Mouse (Mus musculus) urinary bladder, postnatal 4 days (tissue): ENCODE data around the gene Pla1a.

Experiments
- DNase-seq, 2 experiments: peaks; one replicate each; pipeline ENCODE4 v3.0.0; 2021 to 2022; ENCODE audit warnings: low spot score in 2 of 2

Gene Pla1a

DNA sequence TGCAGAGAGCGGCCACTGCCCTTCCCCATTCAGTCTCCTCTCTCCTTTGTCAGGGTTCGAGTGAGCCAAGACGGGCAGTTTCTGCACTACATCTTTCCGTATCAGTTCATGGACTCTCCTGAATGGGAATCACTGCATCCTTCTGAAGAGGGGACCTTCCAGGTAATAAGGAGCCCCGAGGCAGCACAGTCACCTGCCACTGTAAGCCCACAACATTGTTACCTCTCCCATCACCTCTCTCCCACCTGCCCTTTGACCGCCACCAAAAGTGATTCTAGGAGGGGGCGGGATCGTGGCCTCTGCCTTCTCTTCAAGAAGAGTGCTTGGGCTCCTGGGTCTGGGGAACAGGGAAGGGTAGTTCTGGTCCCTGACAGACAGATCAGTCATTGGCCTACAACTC is 63.5 kb downstream of the Pla1a start:
- DNase-seq = no peak

DNA sequence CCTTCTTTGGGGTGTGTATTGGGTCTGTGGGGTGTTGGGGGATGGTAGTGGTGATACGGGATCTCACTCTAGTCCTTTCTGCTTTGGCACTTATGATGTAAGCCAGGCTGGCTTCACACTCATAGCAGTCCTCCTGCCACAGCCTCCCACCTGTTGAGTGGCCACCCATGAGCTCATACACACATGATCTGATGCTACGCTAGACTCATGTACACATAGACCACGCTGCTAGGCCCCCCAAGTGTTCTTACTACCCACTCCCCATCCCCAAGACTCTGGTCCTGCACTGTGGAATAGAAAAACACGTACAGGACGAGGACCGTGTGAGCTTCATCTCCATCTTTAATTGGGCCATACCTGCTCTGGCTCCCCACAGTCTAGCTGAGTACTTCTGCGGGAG is 63.9 kb downstream of the Pla1a start:
- no peak for DNase-seq

DNA sequence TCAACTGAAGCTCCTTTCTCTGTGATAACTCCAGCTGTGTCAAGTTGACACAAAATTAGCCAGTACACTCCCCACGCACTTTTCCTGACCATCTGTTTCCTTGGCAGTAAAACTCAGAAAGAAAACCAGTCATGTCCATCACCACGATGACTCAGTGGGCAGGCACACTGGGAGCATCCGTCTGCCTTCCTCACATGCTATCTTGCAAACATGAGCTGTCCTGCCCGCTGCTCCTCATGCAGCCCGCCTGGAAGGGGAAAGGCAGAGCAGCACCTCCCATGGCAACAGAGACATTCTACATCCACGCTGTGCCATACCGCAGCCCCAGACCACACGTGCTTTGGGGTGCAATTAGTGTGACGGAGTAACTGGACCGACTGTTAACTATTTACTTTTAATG is 64.6 kb downstream of the Pla1a start:
- DNase-seq = no peak

DNA sequence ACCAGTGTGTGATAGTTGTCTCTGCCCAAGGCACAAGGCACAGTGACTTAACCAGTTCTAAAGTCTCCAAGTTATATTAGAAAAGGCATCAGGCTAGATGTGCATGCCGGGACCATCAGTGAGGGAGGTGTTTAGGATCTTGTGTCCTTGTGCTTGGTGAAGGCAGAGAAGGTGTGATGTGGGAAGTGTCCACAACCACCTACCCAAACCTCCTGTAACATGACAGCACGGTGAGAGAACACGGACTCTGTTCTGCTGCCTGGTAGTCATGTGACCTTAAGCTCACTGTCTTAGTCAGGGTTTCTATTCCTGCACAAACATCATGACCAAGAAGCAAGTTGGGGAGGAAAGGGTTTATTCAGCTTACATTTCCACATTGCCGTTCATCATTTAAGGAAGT is 66.7 kb downstream of the Pla1a start:
- DNase-seq = no peak

DNA sequence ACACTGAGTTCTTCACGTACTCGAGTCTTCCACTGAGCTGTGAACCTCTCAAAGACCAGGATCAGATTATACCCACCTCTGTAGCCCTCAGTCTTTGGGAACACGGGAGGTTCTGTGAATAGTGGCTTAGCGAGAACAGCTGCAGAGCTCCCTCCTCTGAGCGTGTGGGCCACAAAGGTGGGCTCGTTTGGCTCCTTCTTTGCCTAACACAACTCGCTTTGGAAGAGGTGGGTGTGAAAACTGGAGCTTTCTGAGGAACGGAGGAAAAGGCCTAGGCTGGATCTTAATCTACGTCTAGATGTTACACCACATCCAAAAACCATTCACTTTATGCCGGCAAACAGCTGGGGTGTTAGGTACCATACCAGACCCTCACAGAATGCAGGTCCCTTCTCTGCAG is 67.6 kb downstream of the Pla1a start:
- DNase-seq = no peak

DNA sequence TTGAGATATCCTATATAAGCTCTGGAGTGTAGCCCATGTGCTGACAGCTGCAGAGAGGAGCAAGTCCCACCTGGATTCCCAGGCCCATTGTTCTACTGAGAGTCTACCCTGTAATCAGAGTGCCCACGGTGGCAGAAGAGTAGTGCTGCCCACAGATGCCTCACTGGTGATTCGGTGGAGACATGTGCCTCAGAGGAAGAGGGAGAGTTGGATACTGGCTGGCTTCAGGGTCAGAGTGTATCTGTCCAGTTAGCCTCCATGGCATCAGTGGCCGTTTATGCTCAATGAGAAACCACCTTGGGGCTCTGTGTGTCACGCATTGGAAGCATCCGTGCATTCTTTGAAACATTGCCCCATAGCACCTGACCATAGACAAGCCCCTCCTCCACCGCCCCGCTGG is 69.3 kb downstream of the Pla1a start:
- DNase-seq = no peak

DNA sequence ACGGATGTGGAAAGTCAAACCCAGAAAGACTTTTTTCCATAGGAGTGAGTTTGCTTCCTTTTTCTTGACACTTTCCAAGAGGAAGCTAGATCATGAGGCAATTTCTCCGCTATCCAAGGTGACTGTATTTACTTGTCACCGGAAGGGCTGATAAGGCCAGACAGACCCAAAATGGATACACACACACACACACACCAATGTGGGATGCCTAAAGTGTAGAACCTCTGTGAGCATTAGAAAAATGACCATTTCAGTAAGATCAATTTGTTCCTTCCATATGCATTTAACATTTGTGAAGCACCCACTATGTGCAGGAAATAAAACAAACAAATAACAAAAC is 69.7 kb downstream of the Pla1a start:
- DNase-seq = no peak

DNA sequence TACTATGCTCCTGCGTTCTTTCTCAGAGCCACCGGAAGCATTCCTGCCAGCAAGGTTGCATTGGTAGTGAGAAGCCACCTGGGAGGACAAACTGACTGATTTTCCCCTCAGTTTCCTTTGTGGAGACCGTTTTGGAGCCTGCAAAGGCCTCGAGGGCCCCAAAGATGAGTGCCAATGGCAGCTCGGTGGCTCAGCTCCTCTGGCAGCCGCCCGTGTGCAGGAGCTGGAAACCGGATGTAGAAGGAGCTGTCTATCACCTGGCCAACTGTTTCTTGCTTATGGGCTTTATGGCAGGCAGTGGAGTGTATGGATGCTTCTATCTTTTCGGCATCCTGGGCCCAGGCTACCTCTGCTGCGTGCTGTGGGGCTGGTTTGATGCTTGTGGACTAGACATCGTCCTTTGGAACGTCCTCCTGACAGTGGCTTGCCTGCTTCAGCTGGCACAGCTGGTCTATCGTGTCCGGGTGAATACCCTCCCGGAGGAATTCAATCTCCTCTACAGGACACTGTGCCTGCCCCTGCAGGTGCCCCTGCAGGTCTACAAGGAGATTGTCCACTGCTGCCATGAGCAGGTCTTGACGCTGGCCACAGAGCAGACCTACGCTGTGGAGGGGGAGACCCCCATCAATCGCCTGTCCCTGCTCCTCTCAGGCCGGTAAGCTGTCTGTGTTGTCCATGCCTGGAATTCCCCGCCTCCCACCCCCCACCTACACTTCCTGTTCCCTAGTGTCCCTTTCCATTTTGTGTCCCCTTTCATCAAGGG is 70.3 kb downstream of the Pla1a start:
- DNase-seq = no peak

DNA sequence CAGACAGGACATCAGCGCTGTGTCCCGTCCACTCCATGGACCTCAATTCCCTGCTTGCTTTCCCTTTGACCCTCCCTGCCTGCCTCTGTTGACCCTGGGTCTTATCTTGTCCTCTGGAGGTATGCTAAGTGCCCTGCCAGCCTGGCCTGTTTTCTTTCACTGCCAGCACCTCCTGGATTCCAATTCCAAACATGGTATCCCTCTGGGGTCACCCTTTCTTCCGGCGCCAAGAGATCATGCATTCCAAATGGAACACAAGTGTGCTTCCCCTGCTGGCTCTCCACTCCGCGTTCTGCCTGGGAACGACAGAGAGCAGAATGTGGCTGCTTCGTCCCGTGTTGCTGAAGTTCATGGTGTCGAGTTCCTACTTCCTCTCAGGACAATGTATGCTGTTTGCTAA is 71.0 kb downstream of the Pla1a start, which contains the start of gene Popdc2:
Gene Popdc2 (plus strand): TSS at position 277 of the 400 bp plus-strand sequence.
- no peak for DNase-seq

DNA sequence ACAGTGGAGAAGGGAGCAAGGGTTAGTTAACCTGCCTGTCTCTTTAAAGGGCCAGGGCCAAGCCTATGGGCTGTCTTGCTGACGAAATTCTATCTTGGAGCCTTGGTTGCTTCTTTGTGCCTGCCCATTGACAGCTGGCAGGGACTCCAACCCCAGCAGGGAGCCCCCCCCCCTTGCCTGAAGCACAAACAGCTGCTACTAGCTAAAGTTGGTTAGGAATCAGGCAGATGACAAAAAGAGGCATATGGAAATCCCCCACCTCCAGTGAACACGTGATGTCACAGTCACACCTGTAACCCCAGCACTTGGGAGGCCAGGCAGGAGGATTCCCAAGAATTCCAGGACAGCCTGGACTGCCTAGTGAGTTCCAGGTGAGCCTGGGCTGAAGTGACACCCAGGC is 72.6 kb downstream of the Pla1a start:
- DNase-seq = no peak

DNA sequence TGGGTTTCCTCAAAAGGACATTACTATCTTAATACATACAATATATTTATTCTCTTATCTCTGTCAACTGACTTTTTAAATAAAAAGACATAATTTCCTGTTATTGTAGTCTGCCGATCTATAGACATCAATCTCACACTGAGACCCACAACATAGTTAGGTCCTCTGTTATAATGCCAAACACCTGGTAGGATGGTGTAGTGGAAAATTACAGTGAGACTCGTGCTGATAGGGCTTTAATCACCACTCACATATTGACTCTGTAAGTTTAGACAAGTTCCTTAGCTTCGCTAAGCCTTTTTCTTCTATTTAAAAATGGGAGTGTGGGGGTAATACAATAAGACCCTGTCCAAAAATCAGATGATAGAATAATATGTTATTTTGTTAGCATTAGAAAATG is 73.1 kb downstream of the Pla1a start:
- no peak for DNase-seq

DNA sequence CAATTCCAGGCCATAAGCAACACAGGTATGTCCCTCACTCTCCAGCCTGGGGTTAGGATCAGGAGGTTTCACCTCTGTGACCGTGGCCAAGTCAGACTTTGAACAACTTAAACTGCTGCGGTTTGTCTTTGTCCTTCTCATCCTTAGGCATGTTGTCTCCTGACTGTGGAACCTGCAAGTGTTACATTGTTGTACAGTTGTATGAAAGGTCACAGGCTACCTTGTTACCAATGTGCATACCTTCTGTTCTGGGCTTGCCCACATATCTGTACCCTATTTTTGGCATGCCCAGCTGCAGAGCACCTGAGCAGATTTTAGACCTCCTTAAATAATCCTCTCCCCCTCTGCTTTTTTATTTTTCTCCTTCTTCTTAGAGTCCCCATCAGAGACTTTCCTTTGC is 73.7 kb downstream of the Pla1a start:
- no peak for DNase-seq

DNA sequence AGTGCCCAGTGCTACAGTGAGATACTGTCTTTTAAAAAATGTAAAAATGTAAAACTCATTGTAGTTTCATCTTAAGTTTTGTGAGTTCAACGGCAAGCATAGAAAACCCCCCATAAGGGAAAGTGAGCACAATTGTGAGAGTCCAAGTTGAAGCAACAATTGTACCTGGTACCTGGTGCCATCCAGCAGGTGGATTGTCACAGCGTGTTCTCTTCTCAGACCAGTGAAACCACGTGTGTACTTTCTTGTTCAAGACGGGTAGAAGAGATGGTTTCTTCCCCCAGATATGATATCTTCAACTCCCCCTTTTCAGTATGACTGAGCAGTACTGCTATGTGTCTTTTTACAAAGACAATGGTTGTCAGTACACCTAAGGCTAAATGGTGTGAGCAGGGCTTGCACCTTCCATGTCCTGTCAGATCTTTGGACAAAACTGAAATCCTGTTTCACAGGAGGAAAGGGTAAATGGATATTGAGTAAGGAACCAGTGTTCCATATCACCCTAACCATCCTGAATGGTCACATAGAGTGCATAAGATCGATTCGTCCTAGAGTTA is 74.6 kb downstream of the Pla1a start:
- no peak for DNase-seq

DNA sequence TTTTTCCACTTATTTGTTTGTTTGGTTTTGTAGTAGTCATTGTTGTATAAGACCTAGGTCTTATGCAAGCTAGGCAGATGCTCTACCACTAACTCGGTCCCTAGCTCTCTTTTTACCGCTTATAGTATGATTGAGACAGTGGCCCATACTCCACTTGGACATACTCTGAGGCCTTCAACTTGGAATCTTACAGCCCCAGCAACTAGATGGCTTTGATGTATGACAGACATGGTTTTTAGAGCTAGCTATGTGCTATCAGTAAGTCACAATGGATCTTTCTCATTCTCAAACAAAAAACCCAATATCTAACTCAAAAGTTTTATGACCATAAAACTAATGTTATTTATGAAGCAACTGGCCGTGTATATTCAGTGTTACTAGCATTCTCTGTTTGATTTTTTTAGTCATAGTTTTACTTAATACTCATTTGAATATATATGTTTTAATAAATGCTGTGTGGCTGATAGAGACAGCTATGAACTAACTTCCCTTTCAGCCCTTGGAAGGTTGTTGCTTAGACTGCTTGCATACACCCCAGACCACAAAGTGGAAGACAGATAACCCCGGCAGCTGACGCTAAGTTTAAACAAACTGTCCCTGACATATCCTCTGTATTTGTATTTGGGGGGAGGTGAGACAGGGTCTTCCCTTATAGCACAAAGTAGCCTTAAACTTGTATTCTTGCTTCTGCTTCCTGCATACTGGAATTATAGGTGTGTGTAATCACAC is 78.6 kb downstream of the Pla1a start:
- DNase-seq = no peak

DNA sequence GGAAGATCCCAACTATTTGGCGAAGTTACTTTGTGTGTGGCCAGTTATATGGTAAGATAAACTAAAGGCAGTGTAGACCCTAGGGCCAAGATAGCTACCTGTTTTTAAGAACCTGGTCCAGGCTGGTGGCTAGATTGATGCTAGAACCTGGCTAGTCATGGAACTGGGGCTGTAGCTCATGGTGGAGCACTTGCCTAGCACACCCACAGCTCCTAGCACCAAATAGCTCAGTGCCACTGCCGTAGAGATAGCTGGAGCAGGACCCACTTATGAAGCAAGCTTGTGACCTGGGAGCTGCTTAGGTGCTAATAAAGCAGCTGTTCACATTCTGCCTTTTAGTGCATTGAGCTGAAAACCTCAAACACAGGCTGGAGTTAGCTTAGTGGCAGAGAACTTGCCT is 79.3 kb downstream of the Pla1a start:
- no peak for DNase-seq

DNA sequence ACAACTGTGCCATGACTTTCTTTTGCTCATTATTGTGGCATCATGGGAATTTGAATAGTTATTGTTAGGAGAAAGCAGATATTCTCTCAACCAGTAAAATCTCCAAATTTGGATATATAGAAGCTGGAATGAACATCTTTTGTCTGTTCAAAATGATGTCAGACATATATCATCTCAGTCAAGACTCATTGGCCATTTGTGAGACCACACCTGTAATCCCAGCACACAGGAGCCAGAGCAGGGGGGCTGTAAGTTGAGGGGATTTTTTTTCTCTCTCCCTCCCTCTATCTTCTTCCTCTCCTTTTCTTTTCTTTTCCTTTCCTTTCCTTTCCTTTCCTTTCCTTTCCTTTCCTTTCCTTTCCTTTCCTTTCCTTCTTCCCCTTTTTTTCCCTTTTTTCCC is 80.1 kb downstream of the Pla1a start:
- no peak for DNase-seq

DNA sequence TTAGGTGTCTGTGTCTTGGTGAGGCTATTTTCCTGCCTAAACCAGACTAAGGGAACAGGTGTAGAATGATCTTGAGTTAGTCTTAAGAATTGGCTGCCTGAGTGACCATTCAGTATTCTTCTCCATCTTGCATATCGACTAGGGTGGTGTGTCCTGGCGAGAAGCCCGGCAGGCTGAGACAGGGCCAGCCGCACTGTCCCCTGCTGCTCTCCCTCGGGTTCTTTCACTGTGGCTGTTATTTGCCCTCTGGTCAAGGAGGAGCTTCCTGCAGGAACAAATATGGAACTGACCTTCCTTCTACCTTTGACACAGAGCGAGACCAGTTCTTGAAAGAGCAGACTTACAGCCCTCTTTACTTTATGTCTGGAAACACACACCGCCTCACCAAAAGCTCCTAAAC is 80.9 kb downstream of the Pla1a start:
- no peak for DNase-seq

DNA sequence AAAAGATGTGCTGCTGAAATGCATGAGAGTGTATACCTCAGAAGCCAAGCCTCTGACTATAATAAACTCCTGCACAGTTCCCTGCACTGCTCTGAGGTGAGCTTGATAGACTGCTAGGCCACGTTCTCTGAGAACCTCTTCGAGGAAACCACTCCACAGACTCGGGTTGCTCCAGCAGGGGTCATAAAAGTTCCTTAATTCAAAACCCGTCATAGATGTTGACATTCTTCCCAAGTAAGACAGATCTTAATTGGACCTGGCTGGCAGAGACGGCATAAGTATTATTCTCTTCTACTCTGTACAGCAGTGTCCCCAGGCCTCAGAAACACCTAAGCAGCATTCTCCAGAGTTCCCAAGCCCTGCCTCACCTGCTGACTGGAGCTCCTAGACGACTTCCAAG is 82.0 kb downstream of the Pla1a start:
- DNase-seq = no peak

DNA sequence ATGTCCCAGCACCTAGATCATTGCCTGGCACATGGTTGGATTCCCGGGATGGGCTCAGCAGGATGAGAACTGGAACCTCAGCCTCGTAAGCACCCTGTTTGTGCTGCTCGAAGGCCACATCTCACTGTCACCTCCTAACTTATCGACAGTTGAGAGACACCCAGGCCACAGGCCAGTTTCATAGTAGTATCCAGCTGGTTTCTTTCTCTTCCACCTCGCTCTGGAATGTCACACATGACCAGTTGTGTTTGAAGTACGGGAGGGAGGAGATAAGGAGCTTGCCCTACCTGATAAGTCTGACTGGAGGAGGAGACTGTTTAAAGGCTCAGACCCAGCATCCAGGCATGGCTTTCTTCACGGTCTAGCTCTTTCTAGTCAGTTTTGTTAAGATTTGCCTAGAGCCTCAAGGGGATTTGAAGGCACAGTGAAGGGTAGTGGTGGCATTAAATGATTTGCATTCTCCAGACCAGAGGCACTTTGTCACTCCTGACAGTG is 82.5 kb downstream of the Pla1a start:
- no peak for DNase-seq

DNA sequence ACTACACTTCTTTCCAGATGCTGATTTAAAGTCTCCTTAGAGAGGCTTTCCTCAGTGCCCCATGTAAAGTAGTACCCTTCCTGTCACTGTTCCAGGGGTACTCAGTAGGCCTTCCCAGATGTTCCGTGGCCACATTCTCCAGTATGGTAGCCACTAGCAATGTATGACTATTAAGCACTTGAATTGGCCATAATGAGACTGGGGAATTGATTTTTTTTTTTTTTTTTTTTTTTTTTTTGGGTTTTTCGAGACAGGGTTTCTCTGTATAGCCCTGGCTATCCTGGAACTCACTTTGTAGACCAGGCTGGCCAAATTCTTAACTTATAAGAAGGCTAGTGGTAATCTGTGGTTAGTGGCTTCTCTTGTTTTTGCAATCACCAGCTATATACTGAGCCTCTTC is 83.1 kb downstream of the Pla1a start:
- DNase-seq = no peak

DNA sequence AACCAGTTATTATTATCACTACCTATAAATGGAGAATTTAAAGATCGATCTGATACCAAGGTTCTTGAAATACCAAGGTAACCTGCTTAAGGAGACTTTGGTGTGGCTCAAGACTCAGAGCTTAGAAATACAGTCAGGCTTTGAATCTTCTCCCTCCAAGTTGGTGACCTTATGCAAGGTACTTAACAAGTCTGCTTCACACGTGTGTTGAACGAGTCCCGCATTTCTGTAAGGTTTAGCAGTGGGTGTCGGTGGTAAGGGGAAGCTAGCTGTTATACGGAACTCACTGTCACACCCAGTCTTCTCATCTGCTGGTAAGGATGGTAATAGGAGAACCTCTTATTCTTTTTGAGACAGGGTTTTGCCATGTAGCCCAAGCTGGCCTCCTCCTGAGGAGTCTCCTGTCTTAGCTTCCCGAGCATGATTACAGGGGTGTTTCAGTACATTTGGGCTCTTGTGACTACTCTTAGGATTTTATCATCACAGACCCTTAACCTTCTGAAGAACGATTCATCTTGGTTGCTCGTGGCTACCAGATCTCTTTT is 84.7 kb downstream of the Pla1a start:
- no peak for DNase-seq

DNA sequence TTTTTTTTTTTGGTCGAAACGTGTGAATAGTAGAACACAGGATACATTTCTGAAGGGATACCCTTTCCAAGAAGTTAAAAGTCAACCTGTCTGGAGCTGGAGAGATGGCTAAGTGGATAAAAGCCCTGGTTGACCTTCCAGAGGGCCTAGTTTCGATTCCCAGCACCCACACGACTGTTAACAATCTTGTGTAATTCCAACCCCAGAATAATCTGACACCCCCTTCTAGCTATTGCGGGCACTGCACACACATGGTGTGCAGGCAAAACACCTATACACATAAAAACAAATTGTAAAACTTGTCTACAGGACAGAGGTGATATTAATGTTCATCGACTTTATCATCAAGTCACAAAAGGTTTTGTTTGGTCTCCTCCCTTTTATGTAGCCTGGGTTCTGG is 85.4 kb downstream of the Pla1a start:
- no peak for DNase-seq
